Mouse (Mus musculus): ENCODE results near the gene 4933427D14Rik.
A peak's percentile ranks its signal among the peaks of the same experiment; 100 is the strongest.

The 4933427D14Rik gene

DNA sequence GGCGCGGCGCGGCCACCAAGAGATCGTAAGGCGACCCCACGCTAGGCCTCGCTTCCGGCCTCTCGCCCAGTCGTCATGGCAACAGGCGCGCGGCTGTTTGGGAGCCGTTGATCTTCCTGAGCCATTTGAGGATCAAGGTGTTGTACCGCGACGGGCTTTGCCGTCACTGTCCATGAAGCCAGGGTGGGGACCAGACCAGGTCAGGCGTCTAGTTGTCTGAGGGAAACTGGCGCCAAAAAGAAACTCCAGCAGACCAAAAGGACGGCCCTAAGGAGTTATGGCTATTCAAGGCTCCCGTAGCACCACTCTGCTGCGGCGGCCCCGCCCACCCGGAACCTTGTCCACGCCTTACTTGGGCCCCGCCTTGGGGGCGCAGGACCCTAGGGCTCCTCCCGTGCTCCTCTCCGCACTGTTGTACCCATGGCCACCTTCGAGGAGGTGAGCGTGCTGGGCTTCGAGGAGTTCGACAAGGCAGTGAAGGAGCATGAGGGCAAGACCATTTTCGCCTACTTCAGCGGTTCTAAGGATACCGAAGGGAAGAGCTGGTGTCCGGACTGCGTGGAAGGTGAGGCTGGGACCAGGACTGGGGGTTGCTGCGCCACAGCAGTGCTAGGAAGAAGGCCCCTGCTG is at the start of gene 4933427D14Rik, which contains the start of gene Txndc17:
TSS of gene 4933427D14Rik (minus strand) at position 256 of the 630 bp plus-strand sequence.
TSS of gene Txndc17 (plus strand) at position 344 of the 630 bp plus-strand sequence.
- DNase-seq (ENCODE audit: low read depth in 1 of 2, low spot score in 2 of 2): peak; percentile 26 to 56

DNA sequence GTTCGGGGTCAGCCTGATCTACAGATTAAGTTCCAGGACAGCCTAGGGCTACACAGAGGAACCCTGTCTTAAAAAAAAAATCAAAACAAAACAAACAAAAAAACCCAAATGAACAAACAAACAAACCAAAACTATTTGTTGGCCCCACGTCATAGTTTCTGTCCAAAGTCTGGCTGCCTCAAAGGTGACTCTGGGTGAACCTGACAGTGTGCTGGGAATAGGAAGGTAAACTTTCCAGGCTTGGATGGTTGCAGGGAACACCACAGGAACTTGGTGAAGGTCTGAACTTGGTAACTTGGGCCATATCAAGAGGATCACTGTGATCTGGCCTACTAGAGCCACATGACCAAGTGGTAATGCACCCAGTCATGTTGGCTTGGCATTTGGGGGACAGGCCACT is 49.2 kb upstream of the 4933427D14Rik start:
- DNase-seq (ENCODE audit: low read depth in 1 of 2, low spot score in 2 of 2): no peak

DNA sequence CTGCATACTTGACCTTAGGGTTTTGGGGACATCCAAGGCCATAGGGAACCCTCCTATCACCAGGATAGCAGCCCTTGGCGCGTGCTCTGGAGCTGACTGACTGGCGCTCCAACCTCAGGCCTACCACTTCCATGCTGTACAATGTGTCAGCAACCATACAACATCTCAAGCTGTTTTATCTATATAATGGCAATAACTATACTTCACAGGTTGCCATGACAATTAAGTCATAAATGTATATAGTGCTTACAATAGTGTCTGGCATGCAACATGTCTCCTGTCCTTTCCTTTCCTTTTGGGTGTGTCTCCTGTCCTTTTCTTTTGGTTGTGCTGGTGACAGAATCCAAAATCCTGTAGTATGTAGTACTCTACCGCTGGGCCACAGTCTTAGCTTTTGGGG is 48.4 kb upstream of the 4933427D14Rik start:
- no peak for DNase-seq (ENCODE audit: low read depth in 1 of 2, low spot score in 2 of 2)

DNA sequence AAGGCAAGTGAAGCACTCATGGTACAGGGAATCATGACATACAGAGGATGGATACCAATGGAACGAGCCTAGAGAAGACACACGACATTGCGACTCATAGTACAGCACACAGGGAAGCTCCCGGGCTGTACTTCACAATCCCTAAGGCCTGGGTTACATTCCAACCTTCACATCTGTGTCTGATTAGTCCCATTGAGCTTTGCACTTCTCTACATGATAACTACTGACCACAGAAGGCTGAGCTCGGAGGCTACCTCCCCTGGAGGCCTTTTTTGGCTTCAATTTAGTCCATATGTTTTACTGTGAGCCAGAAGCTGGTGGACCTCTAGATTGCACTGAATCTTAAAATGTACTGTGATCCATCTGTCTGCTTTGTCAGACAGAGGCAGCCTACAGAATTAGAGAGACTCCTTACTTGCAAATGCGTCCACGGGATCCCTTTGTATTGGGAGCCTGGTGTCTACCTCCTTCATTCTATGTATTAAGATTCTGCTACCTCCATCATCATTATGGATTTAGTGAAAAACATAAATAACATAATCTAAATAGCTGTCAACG is 38.0 kb upstream of the 4933427D14Rik start:
- no peak for DNase-seq (ENCODE audit: low read depth in 1 of 2, low spot score in 2 of 2)

DNA sequence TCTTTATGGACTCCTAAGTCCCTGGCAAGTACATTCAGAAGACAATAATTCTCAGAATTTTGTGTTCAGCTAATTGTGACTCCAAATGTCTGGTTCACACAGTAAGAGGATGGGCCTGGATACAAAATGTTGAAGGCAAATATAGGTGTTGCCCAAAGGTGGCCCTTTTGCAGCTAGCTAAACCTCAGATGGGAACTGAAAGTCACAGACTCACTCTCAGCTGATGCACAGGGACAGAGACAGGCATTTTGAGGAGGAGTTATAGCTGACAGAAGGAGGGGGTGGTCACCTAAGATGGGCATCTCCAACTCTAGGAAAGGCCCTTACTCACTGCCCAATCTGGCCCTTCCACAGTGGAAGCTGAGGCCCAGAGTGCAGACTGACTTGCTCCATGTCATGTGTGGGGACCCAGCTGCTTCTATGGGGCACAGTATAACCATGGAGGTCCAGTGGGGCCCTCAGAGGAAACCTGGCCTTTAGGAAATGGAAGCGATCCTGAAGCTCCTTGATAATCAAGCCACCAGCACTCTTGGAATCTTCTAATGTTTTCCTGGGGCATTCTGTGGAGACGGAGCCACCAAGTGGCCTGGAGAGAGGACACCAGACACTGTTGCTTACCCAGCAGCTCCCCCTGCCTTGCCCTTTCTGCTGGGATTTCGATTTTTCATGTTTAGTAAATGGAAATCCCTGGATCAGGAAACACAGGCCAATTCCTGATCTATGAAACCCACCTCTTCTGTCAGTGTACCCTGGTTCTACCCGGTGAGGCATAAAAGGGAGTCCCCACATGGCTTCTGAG is 33.0 kb upstream of the 4933427D14Rik start:
- DNase-seq (ENCODE audit: low read depth in 1 of 2, low spot score in 2 of 2): no peak

DNA sequence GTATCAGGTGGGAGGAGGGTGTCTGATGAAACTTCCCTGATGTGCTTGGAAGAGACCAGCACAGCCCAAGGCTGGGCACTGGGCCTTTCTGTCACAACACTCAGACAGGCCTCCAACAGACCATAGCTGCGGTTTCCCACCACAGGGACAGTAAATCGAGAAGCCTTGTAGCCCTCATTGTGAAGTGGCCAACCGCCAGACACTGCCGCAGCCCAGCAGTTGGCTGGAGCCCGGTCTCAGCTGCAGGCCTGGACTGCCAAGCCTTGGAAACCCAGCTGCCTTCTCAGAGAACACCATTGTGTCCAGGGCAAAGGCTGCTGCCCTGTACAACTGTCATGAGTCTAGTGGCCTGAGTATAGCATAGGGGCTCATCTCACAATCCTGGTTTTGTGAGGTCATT is 26.8 kb upstream of the 4933427D14Rik start:
- DNase-seq (ENCODE audit: low read depth in 1 of 2, low spot score in 2 of 2): no peak

DNA sequence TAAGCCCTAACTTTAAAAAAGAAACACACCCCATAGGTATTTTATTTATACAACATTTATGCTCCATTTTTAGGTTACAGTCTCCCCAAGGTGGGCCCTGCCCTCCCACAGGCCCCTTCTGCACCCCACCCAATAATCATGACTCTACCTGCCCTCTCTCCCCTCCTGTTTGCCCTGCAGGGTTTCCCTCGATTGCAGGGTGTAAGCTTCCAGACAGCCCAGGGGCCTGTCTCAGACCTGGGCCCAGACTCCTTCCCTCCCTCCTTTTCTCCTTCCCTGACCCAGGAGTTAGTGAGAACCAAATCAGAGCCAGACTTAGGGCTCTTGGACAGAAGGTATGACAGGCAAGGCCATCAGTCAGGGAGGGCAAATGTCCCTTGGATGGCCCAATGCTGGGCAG is 25.7 kb upstream of the 4933427D14Rik start:
- DNase-seq (ENCODE audit: low read depth in 1 of 2, low spot score in 2 of 2): no peak

DNA sequence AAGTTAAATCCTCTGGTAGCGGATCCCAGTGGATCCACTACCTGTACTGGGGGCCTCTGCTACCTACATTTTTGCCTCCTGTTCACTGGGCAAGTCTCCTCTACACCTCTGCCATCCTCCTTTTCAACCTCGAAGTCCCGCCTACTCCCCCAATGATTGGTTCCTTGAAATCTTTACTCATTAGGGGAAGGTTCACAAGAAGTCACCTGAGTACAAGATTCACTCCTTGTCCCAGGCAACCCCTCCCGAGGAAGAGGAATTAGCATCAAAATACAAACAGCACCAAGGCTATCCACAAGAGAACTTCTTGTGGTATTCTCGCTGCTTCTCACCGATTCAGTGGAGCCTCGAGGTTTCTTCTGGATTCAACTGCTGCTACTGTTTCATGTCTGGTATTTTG is 24.8 kb upstream of the 4933427D14Rik start:
- DNase-seq (ENCODE audit: low read depth in 1 of 2, low spot score in 2 of 2): no peak

DNA sequence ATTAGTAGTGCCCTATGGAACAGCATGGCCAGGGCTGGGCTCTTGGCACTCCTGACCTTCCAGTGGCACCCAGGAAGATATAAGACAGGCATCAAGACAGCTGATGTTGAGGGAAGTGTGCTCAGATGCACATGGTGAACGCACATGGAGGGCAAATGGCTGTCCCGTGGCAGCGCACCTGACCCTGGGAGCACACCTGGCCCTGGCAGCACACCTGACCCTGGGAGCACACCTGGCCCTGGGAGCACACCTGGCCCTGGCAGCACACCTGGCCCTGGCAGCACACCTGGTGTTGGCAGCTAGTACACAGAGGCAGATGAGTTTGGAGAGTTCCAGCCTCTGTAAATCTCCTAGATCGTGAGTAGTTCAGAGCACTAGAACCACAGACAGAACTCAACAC is 21.3 kb upstream of the 4933427D14Rik start:
- DNase-seq (ENCODE audit: low read depth in 1 of 2, low spot score in 2 of 2): no peak

DNA sequence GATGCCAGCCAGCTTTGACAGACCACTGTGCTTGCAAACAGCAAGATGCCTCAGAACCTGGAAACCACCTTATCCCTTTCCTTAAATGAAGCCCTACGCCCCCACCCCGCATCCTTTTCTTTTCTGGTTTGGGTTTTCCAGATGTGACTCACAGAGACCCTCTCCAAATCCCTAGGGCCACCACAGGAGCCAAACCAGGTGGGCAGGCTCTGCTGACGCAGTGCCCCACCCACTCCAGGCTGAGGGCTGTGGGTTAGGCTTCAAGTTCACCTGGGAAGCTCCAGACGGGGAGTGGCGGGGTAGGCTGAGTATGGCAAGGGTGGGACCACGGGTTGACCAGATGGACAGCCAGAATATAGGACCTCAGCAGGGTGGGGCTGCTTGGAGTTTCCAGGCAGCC is 19.6 kb upstream of the 4933427D14Rik start:
- DNase-seq (ENCODE audit: low read depth in 1 of 2, low spot score in 2 of 2): no peak

DNA sequence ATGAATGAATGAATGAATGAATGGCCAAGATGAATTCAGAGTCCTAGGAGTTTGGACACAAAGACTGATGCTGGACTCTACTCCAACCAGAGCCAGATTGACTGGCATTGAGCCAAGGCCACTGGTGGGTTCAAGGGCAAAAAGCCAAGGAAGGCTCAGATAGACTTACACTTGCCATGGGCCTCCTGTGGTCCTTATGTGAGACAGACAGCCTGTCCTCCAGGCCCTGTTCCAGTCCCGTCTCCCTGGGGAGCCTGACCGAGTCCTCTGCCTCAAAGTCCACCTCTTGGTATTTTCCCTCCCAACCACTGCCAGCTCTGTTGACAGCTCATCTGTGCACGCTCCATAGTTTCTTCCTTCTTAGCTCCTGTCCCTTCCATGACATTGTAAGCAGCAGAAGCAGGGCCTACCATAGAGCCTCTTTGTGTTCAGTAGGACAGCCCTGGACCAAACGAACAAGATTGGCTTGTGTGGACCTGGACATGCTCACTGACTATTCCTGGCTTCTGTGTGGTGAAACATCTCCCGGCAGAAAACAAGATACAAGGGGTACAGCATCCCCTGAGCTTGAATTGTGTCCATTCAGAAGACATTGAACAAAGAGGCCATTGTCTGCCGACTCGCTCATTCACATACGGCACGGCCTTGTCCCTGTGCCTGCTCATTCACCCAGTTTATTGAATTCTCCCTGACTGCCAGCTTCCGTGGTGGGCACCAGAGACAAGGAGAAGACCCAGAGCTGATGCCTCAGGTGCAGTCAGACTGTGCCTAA is 18.9 kb upstream of the 4933427D14Rik start:
- no peak for DNase-seq (ENCODE audit: low read depth in 1 of 2, low spot score in 2 of 2)

DNA sequence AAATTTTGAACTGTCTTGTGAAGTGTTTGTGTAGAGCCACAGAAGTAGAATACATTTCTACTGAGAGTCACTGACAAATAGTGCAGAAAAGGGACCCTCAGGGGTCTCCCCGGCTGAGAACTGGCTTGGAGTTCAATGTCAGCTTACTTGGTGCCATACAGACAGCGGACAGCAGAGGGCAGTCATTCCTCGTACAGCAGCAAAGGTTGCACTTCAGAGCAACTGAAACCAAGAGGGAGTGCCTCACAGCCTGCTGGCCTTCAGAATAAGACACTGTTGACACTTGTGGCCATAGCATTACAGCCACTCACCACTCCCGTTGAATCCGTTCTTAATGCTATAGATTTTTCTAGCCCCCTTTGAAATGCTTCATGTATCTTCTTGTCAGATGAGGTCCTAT is 17.6 kb upstream of the 4933427D14Rik start:
- peak in 1 of 2 experiments; percentile 48 for DNase-seq (ENCODE audit: low read depth in 1 of 2, low spot score in 2 of 2)

DNA sequence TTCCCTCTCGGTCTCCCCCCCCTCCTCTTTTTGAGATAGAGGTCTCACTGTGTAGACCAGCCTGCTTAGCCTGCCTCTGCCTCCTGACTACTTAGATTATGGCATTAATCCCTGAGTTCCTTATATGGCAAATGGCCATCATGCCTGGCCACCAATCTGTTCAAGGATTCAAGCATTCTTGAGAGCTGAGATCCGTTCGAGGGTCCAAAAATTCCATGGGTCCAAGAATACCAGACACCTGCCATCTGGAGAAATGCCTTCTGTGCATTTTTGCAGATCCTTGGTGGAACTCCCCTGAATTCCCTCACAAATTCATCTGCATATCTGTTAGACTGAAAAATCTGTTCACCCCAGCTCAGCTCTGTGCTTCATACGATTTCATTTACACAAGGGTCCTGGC is 16.2 kb upstream of the 4933427D14Rik start:
- no peak for DNase-seq (ENCODE audit: low read depth in 1 of 2, low spot score in 2 of 2)

DNA sequence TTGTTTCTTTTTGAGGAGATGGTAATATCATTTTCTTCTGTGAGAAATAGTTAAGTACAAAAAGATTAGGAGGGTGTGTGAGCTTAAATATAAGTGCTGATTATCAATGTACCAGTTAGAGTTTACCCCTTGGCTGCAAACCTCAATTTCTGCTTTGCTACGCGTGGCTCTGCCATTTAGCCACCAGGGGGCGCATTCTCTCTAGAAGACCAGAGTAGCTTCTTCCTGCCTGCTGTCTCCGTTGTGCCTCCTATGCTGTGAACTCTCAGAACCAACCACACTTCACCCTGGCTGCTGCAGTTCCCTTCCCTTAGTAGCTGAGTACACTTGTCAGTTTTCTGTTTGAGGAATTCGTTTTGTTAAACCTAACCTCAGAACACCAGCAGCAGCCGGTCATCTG is 14.0 kb upstream of the 4933427D14Rik start:
- DNase-seq (ENCODE audit: low read depth in 1 of 2, low spot score in 2 of 2): peak in 1 of 2 experiments; percentile 55

DNA sequence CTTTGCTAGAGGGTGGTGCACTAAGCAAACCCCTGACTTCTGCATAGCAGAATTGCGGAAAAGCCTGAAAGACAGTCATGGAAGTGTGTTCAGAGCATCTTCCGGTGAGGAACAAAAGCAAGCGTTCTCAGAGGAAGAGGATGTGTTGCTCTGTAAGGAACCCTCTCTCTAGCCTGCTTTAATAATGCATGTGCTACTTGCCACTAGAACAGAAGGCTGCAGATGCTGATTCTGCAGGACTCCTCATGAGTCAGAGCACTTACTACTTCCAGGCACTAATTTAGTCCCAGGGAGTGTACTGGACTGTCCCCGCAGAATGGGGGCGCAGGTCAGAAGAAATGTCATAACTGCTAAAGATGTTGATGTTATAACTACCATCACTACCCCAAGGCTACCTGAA is 9.9 kb upstream of the 4933427D14Rik start:
- no peak for DNase-seq (ENCODE audit: low read depth in 1 of 2, low spot score in 2 of 2)

DNA sequence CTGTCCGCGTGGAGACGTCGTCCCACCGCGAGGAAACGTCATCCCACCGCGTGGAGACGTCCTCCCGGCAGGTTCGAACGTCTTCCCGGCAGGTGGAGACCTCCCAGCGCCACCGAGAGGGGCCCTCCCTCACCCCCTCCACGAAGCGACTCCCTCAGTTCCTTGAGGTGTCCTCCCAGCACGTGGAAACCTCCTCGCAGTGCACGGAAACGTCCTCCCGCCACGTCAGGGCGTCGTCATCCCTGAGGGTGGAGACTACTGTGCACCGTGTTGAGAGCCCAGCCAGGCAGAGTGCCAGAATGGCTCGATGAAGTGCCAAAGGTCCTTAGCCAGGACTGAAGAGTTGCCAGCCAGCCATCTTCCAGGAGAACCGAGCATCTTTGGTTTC is 8.1 kb upstream of the 4933427D14Rik start, which contains the start of gene Med31:
TSS of gene Med31 (minus strand) at position 183 of the 388 bp plus-strand sequence.
- peak; percentile 22 to 56 for DNase-seq (ENCODE audit: low read depth in 1 of 2, low spot score in 2 of 2)

DNA sequence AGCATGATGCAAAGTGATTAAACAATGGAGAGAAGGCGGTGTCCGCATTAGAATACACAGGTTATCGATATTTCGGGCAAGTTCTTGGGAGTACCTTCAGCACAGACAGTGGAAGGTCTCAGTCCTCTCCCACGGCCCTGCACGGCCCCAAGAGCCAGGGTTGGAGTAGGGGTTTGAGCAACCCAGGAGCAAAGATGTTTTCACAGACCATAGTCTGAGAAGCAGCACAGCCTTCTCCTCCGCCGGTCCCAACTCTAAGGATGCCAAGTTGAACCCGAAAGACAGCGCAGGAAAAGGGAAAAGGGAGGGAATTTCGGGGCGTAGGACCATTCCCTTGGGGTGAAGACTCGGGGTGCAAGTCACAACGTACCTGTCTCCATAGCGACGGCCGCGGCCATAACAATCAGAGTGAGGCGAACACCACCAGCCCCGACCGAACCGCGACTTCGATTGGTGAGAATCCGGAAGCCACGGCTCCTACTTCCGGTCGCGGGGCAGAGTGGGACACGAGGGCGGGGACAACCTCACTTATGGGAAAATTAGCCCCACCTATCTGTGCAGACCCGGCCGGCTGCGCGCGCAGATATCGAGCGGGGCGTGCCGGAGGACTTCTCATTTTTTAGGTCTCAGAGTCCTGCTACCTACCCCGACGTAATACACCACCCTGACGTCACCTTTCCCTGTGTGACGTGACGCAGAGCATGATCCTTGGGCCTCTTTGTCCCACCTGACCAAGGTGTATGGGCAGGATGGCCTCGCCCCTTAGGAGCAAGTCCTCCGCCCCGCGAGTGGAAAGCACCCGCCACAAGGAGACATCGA is 7.5 kb upstream of the 4933427D14Rik start:
- DNase-seq (ENCODE audit: low read depth in 1 of 2, low spot score in 2 of 2): peak; percentile 79 to 87

DNA sequence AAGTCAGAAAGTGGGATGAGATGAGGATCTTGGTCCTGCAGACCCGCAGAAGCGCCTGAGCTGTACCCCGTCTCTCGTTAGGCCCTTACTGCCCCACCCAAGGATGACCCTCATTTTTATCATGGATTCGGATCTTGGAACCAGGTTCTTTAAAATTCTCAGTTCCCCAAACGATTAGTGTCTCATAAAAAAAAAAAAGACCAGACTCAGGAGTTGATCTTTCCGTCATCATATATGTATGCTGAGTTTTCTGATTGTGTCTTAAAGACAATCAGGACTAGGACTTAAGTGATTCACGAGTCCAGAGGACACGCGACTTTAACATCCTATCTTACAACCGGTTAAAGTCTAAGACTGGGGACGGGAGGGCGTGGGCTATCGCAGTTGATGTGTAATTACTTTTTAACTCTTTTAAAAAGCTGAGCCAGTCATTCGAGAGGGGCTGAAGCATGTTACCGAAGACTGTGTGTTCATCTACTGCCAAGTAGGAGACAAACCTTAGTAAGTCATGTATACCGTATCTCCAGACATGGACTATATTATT is 647 bp upstream of the 4933427D14Rik start:
- no peak for DNase-seq (ENCODE audit: low read depth in 1 of 2, low spot score in 2 of 2)

DNA sequence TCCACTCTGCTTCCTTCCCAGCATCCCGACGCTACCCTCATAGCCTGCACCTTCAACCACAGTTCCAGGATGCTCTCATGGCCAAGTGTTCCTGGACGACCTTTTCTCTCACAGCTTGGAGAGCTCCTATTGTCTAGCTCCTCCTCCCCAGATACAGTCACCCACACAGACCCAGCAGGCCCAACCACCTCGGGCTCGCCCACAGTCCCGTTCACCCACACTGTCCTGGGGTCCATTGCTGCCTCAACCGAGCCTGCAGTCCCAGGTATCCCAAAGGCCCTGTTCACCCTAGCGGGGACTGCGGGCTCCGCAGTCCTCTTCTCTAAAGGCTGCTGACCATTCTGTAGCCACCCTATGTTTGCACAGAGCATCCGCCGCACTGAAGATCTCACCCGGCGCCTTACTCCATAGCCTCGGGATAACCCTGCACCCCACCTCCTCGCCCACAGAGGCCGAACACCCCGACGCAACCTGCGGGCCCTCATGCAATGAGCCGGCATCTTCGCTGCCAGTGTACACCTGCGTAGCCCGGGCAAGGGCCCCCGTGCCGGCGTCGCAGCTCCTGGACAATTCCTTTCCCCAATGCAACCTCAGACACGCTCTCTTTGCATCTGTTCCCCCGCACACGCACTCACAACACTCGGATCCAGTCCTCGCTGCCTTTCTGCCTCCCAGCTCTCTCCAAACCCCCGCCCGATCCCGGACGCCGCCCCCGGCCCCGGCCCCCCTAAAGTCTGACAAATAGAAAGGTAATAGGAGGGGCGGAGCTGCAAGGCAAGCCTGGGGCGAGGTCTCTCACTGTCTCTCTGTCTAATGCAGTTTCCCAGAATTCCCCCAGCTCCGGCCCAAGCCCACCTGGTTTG is 687 bp downstream of the 4933427D14Rik start, which contains the start of gene Gm43951:
TSS of gene Gm43951 (minus strand) at position 500 of the 863 bp plus-strand sequence.
- DNase-seq (ENCODE audit: low read depth in 1 of 2, low spot score in 2 of 2): no peak

Measured in monocyte, adult 2 months (primary cell).